Mouse (Mus musculus) heart, adult 18-20 months (tissue): ENCODE results near the gene D430041D05Rik. TPM values are rescaled to one million over a fixed set of nuclear protein-coding genes. Genes with fewer than 3 reads are reported as not detected.

Experiments
- DNase-seq, 2 experiments: peaks; one replicate each; pipeline ENCODE4 v3.0.0; 2021 to 2022; ENCODE audit warnings: mixed read lengths in 1 of 2
- total RNA-seq, 2 experiments: library from RNA; stranded (reverse); gene quantifications; 2 replicates each; pipeline ENCODE4 v1.2.3; 2021

The D430041D05Rik gene
- total RNA-seq, 2 experiments from 2014 or later: 0.07 to 0.08 TPM

- DNase-seq: peak; percentile 5 to 26
Observed at GRCm38 (mm10) chr2:104260920-104261740, 149.7 kb downstream of the D430041D05Rik start.

- DNase-seq: no peak
Observed at GRCm38 (mm10) chr2:104256585-104256984, 154.2 kb downstream of the D430041D05Rik start.

GRCm38 (mm10) chr2:104254944-104255343 lies 155.9 kb downstream of the D430041D05Rik start:
- no peak for DNase-seq

- DNase-seq: no peak
Observed at GRCm38 (mm10) chr2:104253341-104253740, 157.5 kb downstream of the D430041D05Rik start.

GRCm38 (mm10) chr2:104251647-104252046 lies 159.2 kb downstream of the D430041D05Rik start:
- no peak for DNase-seq

GRCm38 (mm10) chr2:104249856-104250255 lies 161.0 kb downstream of the D430041D05Rik start:
- DNase-seq: no peak

- no peak for DNase-seq
Observed at GRCm38 (mm10) chr2:104246851-104247250, 164.0 kb downstream of the D430041D05Rik start.

- no peak for DNase-seq
Observed at GRCm38 (mm10) chr2:104242055-104242454, 168.8 kb downstream of the D430041D05Rik start.

GRCm38 (mm10) chr2:104237141-104237540 lies 173.7 kb downstream of the D430041D05Rik start:
- no peak for DNase-seq

GRCm38 (mm10) chr2:104230444-104230843 lies 180.4 kb downstream of the D430041D05Rik start:
- peak; percentile 5 to 8 for DNase-seq

GRCm38 (mm10) chr2:104226057-104226456 lies 184.8 kb downstream of the D430041D05Rik start:
- DNase-seq: no peak

GRCm38 (mm10) chr2:104219733-104220391 lies 191.0 kb downstream of the D430041D05Rik start:
- no peak for DNase-seq

- DNase-seq: no peak
Observed at GRCm38 (mm10) chr2:104218588-104219065, 192.2 kb downstream of the D430041D05Rik start.

GRCm38 (mm10) chr2:104218114-104218513 lies 192.7 kb downstream of the D430041D05Rik start:
- no peak for DNase-seq

GRCm38 (mm10) chr2:104209408-104209807 lies 201.4 kb downstream of the D430041D05Rik start:
- no peak for DNase-seq

GRCm38 (mm10) chr2:104208415-104208814 lies 202.4 kb downstream of the D430041D05Rik start:
- no peak for DNase-seq

GRCm38 (mm10) chr2:104207948-104208347 lies 202.9 kb downstream of the D430041D05Rik start:
- no peak for DNase-seq

- no peak for DNase-seq
Observed at GRCm38 (mm10) chr2:104205623-104206022, 205.2 kb downstream of the D430041D05Rik start.

- no peak for DNase-seq
Observed at GRCm38 (mm10) chr2:104200211-104200610, 210.6 kb downstream of the D430041D05Rik start.

GRCm38 (mm10) chr2:104198186-104198585 lies 212.6 kb downstream of the D430041D05Rik start:
- no peak for DNase-seq

GRCm38 (mm10) chr2:104197281-104197680 lies 213.5 kb downstream of the D430041D05Rik start:
- DNase-seq: no peak

GRCm38 (mm10) chr2:104192401-104193141 lies 218.2 kb downstream of the D430041D05Rik start:
- DNase-seq: no peak
